Mouse (Mus musculus): ENCODE data around the gene Poglut1. TPM values are rescaled to one million over a fixed set of nuclear protein-coding genes. Genes with fewer than 3 reads are reported as not detected.
"Not testable (repeated sequence)": the region's sequence is repeated elsewhere in the genome, so short reads cannot be mapped to it uniquely, and the experiment has no call there.

Gene Poglut1
- polyA plus RNA-seq, 1 experiment from 2014 or later = 61.3 TPM

- Histone ChIP-seq H3K4me3 (no peak overlapping the region), H3K27me3 (ENCODE audit: insufficient read depth, poor library complexity, severe bottlenecking) (peaks cover 24% of the 10 kb centered on the region), H3K4me1 (replicated peaks) (peaks cover 18% of the 10 kb centered on the region), H3K27ac (no peak overlapping the region), H3K9me3 (no peaks in the 10 kb centered on the region), H3K36me3 (no peaks in the 10 kb centered on the region)
- WGBS = 87% methylated on average over 3 of the region's 3 CpGs
- DNase-seq (ENCODE audit: low spot score) = no peak
These were observed 71.8 kb downstream of the Poglut1 start for GRCm38 (mm10) chr16:38478296-38478695.

- peak overlapping the region; percentile 51 for H3K4me3 ChIP-seq
- H3K9me3 ChIP-seq; H3K36me3 ChIP-seq; DNase-seq (ENCODE audit: low spot score): not testable (repeated sequence)
- peak overlapping the region; percentile 81; the same call in 1 of the 2 replicates for H3K27ac ChIP-seq
- peaks cover 14% of the 10 kb centered on the region; the same call in 1 of the 2 replicates for H3K27me3 ChIP-seq (ENCODE audit: insufficient read depth, poor library complexity, severe bottlenecking)
- WGBS = 43% methylated on average over 14 of the region's 14 CpGs
- H3K4me1 ChIP-seq (replicated peaks) = peaks cover 14% of the 10 kb centered on the region
These were observed 72.8 kb downstream of the Poglut1 start for GRCm38 (mm10) chr16:38477241-38477608.

- DNase-seq (ENCODE audit: low spot score) = peak; percentile 60
- Histone ChIP-seq H3K27ac (peak overlapping the region; percentile 81), H3K4me3 (peak overlapping the region; percentile 51), H3K4me1 (replicated peaks) (peaks cover 19% of the 10 kb centered on the region), H3K9me3 (no peaks in the 10 kb centered on the region), H3K27me3 (ENCODE audit: insufficient read depth, poor library complexity, severe bottlenecking) (peaks cover 8% of the 10 kb centered on the region; the same call in 1 of the 2 replicates), H3K36me3 (no peaks in the 10 kb centered on the region)
- 10% methylated on average over 34 of the region's 34 CpGs for WGBS
These were observed 73.5 kb downstream of the Poglut1 start for GRCm38 (mm10) chr16:38476312-38477240.

GRCm38 (mm10) chr16:38475681-38476311 is 74.3 kb downstream of the Poglut1 start:
- Histone ChIP-seq H3K36me3 (no peaks in the 10 kb centered on the region), H3K9me3 (no peaks in the 10 kb centered on the region), H3K4me1 (replicated peaks) (peaks cover 20% of the 10 kb centered on the region), H3K27ac (0 out of 2 replicates have a peak overlapping the region, but pooled peaks have one; percentile 81), H3K4me3 (peak overlapping the region; percentile 51), H3K27me3 (ENCODE audit: insufficient read depth, poor library complexity, severe bottlenecking) (peaks cover 5% of the 10 kb centered on the region; the same call in 1 of the 2 replicates)
- WGBS = 53% methylated on average over 4 of the region's 4 CpGs
- DNase-seq (ENCODE audit: low spot score) = no peak

Other genes with a start within 250 kb of the Poglut1 start
- 0.60 and 2.0 TPM in 2 replicates for gene Maats1, start 208.1 kb downstream of the Poglut1 start, polyA plus RNA-seq (2016; fragmentation: Nextera tagmentation; extraction: Ambion mirVana)
- gene Cox17, start 203.3 kb downstream of the Poglut1 start, polyA plus RNA-seq (2016; fragmentation: Nextera tagmentation; extraction: Ambion mirVana) = 142 and 146 TPM in 2 replicates
- not detected in 2 replicates for gene Gm21987, start 203.2 kb downstream of the Poglut1 start, polyA plus RNA-seq (2016; fragmentation: Nextera tagmentation; extraction: Ambion mirVana)
- gene Popdc2, start 188.0 kb downstream of the Poglut1 start, polyA plus RNA-seq (2016; fragmentation: Nextera tagmentation; extraction: Ambion mirVana) = 0.68 and 1.6 TPM in 2 replicates
- 0.10 and 0.27 TPM in 2 replicates for gene Pla1a, start 117.1 kb downstream of the Poglut1 start, polyA plus RNA-seq (2016; fragmentation: Nextera tagmentation; extraction: Ambion mirVana)
- 143 and 164 TPM in 2 replicates for gene Adprh, start 97.6 kb downstream of the Poglut1 start, polyA plus RNA-seq (2016; fragmentation: Nextera tagmentation; extraction: Ambion mirVana)
- 0.41 and 0.52 TPM in 2 replicates for gene Cd80, start 94.7 kb downstream of the Poglut1 start, polyA plus RNA-seq (2016; fragmentation: Nextera tagmentation; extraction: Ambion mirVana)
- 36.1 and 36.7 TPM in 2 replicates for gene Timmdc1, start 27.6 kb downstream of the Poglut1 start, polyA plus RNA-seq (2016; fragmentation: Nextera tagmentation; extraction: Ambion mirVana)
- gene Tmem39a, start 8.4 kb upstream of the Poglut1 start, polyA plus RNA-seq (2016; fragmentation: Nextera tagmentation; extraction: Ambion mirVana) = 69.4 and 92.4 TPM in 2 replicates
- gene Arhgap31, start 163.0 kb upstream of the Poglut1 start, polyA plus RNA-seq (2016; fragmentation: Nextera tagmentation; extraction: Ambion mirVana) = 8.8 and 9.0 TPM in 2 replicates
- gene B4galt4, start 192.0 kb upstream of the Poglut1 start, polyA plus RNA-seq (2016; fragmentation: Nextera tagmentation; extraction: Ambion mirVana) = 25.5 and 25.6 TPM in 2 replicates

Data from hindbrain, embryonic 10.5 days (tissue).